Mouse (Mus musculus) kidney, adult 2 months (tissue): ENCODE measurements at regions not wholly inside any gene's neighbourhood (a gene's known extent, or its start where the extent isn't known, plus 50 kb on each side); places are given as distances from the start of the nearest gene placed in this dataset.

Experiments used
- CTCF ChIP-seq: fragments of 200-500 bp; conservative IDR thresholded peaks from 2 replicates; pipeline ENCODE4 v1.5.1; 2011; ENCODE audit warnings: low read depth, mild to moderate bottlenecking, control low read depth, low read length, moderate library complexity, mixed read lengths; ENCODE audit not compliant: insufficient read depth, insufficient read length
- POLR2A ChIP-seq: fragments of 200-500 bp; IDR thresholded peaks from one replicate; pipeline ENCODE4 v1.6.1; 2011; ENCODE audit warnings: low read depth, low read length, control low read depth

- TF ChIP-seq CTCF (no peak), POLR2A (no peak)
Observed at GRCm38 (mm10) chr3:157477731-157478130, 56.2 kb upstream of the Zranb2 start.
